ENCODE assay signal across 36 mouse cellular contexts in genomic region chr8:113652450-113652849, GRCm38 (mm10). TPM values are rescaled to one million over a fixed set of nuclear protein-coding genes. Genes with fewer than 3 reads are reported as not detected.
"Had no signal": no experiment of that assay in that cellular context is flagged by ENCODE, and none has a peak within 500 bp of the region (broad histone marks: within the 10 kb centered on the region; RNA-seq: fewer than 3 reads in every experiment).

No protein-coding gene starts in this region.

- H3K27me3 ChIP-seq: embryonic facial prominence, embryonic 12.5 days; embryonic facial prominence, embryonic 13.5 days; embryonic facial prominence, embryonic 15.5 days; forebrain, embryonic 12.5 days; forebrain, embryonic 13.5 days; forebrain, embryonic 15.5 days had no signal

- H3K4me3 ChIP-seq: embryonic facial prominence, embryonic 10.5 days; embryonic facial prominence, embryonic 12.5 days; embryonic facial prominence, embryonic 13.5 days; embryonic facial prominence, embryonic 15.5 days; erythroblast, embryonic 14.5 days; forebrain, embryonic 10.5 days; forebrain, embryonic 12.5 days; forebrain, embryonic 13.5 days; forebrain, embryonic 15.5 days; gastrocnemius, adult 2 months; heart, adult 2 months had no signal

- H3K9me3 ChIP-seq: embryonic facial prominence, embryonic 10.5 days; embryonic facial prominence, embryonic 12.5 days; embryonic facial prominence, embryonic 13.5 days; embryonic facial prominence, embryonic 15.5 days; forebrain, embryonic 10.5 days; forebrain, embryonic 12.5 days; forebrain, embryonic 13.5 days; forebrain, embryonic 15.5 days had no signal

- H3K9ac ChIP-seq: embryonic facial prominence, embryonic 12.5 days; embryonic facial prominence, embryonic 13.5 days; embryonic facial prominence, embryonic 15.5 days; forebrain, embryonic 12.5 days; forebrain, embryonic 13.5 days; forebrain, embryonic 15.5 days had no signal

- H3K36me3 ChIP-seq: embryonic facial prominence, embryonic 10.5 days; embryonic facial prominence, embryonic 12.5 days; embryonic facial prominence, embryonic 13.5 days; embryonic facial prominence, embryonic 15.5 days; forebrain, embryonic 10.5 days; forebrain, embryonic 12.5 days; forebrain, embryonic 15.5 days had no signal

- DNase-seq: cerebellum, adult 2 months; cerebellum, adult 8-10 months; cerebellum, adult 9-10 months; cerebellum, adult 9-11 months; cerebellum, postnatal 10 days; cerebellum, postnatal 14 days; cerebellum, postnatal 25 days; cerebellum, postnatal 36 days; embryo, embryonic 11 days; gastrocnemius, adult 2 months; gastrocnemius, postnatal 10 days; gastrocnemius, postnatal 14 days; gastrocnemius, postnatal 25 days; gastrocnemius, postnatal 36 days; heart, adult 18-20 months; heart, adult 2 months had no signal

- H3K4me2 ChIP-seq: embryonic facial prominence, embryonic 12.5 days; embryonic facial prominence, embryonic 13.5 days; embryonic facial prominence, embryonic 15.5 days; forebrain, embryonic 12.5 days; forebrain, embryonic 13.5 days; forebrain, embryonic 15.5 days had no signal

- H3K4me1 ChIP-seq: embryonic facial prominence, embryonic 10.5 days; embryonic facial prominence, embryonic 12.5 days; embryonic facial prominence, embryonic 13.5 days; embryonic facial prominence, embryonic 15.5 days; forebrain, embryonic 10.5 days; forebrain, embryonic 12.5 days; forebrain, embryonic 13.5 days; forebrain, embryonic 15.5 days had no signal

- H3K27ac ChIP-seq: embryonic facial prominence, embryonic 10.5 days; embryonic facial prominence, embryonic 12.5 days; embryonic facial prominence, embryonic 13.5 days; embryonic facial prominence, embryonic 15.5 days; forebrain, embryonic 10.5 days; forebrain, embryonic 12.5 days; forebrain, embryonic 13.5 days; forebrain, embryonic 15.5 days; gastrocnemius, adult 2 months; heart, adult 2 months had no signal

- ATAC-seq: forebrain, embryonic 13.5 days; forebrain, embryonic 14.5 days; forebrain, embryonic 15.5 days; forebrain, embryonic 16.5 days had no signal

RNA-seq across cellular contexts. Expression of gene Syce1l, which starts 9.4 kb away (rescaled TPM):
- total RNA-seq: common myeloid progenitor, adult 5-6 weeks; gastrocnemius, adult 18-20 months; gastrocnemius, adult 2 months; gastrocnemius, adult 8-10 months; gastrocnemius, postnatal 10 days; gastrocnemius, postnatal 14 days; gastrocnemius, postnatal 25 days; gastrocnemius, postnatal 36 days; gastrocnemius, postnatal 4 days; granulocyte monocyte progenitor cell, adult 5-6 weeks; heart, adult 18-20 months; heart, adult 2 months; heart, adult 8-10 months had no signal
- polyA plus RNA-seq: embryonic facial prominence, embryonic 10.5 days; embryonic facial prominence, embryonic 11.5 days; embryonic facial prominence, embryonic 12.5 days; embryonic facial prominence, embryonic 13.5 days; embryonic facial prominence, embryonic 14.5 days; embryonic facial prominence, embryonic 15.5 days; erythroblast, embryonic 14.5 days; forebrain, embryonic 10.5 days; forebrain, embryonic 12.5 days; forebrain, embryonic 13.5 days; forebrain, embryonic 14.5 days; forebrain, embryonic 16.5 days; gonadal fat pad, adult 2 months; heart, adult 2 months had no signal
